Mouse (Mus musculus): ENCODE measurements at regions not wholly inside any gene's neighbourhood (a gene's known extent, or its start where the extent isn't known, plus 50 kb on each side); places are given as distances from the start of the nearest gene placed in this dataset.

GRCm38 (mm10) chr13:115671685-115672084, 569.9 kb upstream of the Itga1 start:
- no peak for DNase-seq

- DNase-seq, result no peak
These were observed 567.8 kb upstream of the Itga1 start for GRCm38 (mm10) chr13:115669516-115669915.

GRCm38 (mm10) chr13:115655134-115655533, 553.4 kb upstream of the Itga1 start:
- no peak for DNase-seq

GRCm38 (mm10) chr13:115652935-115653334, 551.2 kb upstream of the Itga1 start:
- no peak for DNase-seq

GRCm38 (mm10) chr13:115652352-115652751, 550.6 kb upstream of the Itga1 start:
- no peak for DNase-seq

GRCm38 (mm10) chr13:115631410-115632105, 529.8 kb upstream of the Itga1 start:
- no peak for DNase-seq

- no peak for DNase-seq
These were observed 528.8 kb upstream of the Itga1 start for GRCm38 (mm10) chr13:115630603-115631002.

- DNase-seq, result no peak
These were observed 511.4 kb upstream of the Itga1 start for GRCm38 (mm10) chr13:115613174-115613573.

GRCm38 (mm10) chr13:115606441-115606840, 504.7 kb upstream of the Itga1 start:
- DNase-seq, result no peak

GRCm38 (mm10) chr13:115595126-115595671, 493.4 kb upstream of the Itga1 start:
- no peak for DNase-seq

- DNase-seq, result no peak
These were observed 474.2 kb upstream of the Itga1 start for GRCm38 (mm10) chr13:115575967-115576366.

- DNase-seq, result no peak
These were observed 473.5 kb upstream of the Itga1 start for GRCm38 (mm10) chr13:115575052-115575891.

GRCm38 (mm10) chr13:115541167-115541566, 439.4 kb upstream of the Itga1 start:
- no peak for DNase-seq

- no peak for DNase-seq
These were observed 434.1 kb upstream of the Itga1 start for GRCm38 (mm10) chr13:115535900-115536299.

- no peak for DNase-seq
These were observed 412.1 kb upstream of the Itga1 start for GRCm38 (mm10) chr13:115513914-115514313.

GRCm38 (mm10) chr13:115512214-115512613, 410.4 kb upstream of the Itga1 start:
- no peak for DNase-seq

- DNase-seq, result peak in 1 of 2 experiments; percentile 1
These were observed 406.9 kb upstream of the Itga1 start for GRCm38 (mm10) chr13:115508646-115509045.

- DNase-seq, result no peak
These were observed 392.6 kb upstream of the Itga1 start for GRCm38 (mm10) chr13:115494399-115494798.

GRCm38 (mm10) chr13:115475861-115476260, 374.1 kb upstream of the Itga1 start:
- no peak for DNase-seq

- no peak for DNase-seq
These were observed 363.9 kb upstream of the Itga1 start for GRCm38 (mm10) chr13:115465689-115466088.

GRCm38 (mm10) chr13:115451244-115451643, 349.5 kb upstream of the Itga1 start:
- no peak for DNase-seq

GRCm38 (mm10) chr13:115427091-115428033, 325.6 kb upstream of the Itga1 start:
- DNase-seq, result no peak

All from kidney, postnatal 4 days (tissue).